Mouse (Mus musculus) testis, postnatal 14 days (tissue): ENCODE data around the gene Maml2.

Source experiments
- DNase-seq: peaks from one replicate; pipeline ENCODE4 v3.0.0; 2021; ENCODE audit warnings: low spot score

Maml2 gene

DNA sequence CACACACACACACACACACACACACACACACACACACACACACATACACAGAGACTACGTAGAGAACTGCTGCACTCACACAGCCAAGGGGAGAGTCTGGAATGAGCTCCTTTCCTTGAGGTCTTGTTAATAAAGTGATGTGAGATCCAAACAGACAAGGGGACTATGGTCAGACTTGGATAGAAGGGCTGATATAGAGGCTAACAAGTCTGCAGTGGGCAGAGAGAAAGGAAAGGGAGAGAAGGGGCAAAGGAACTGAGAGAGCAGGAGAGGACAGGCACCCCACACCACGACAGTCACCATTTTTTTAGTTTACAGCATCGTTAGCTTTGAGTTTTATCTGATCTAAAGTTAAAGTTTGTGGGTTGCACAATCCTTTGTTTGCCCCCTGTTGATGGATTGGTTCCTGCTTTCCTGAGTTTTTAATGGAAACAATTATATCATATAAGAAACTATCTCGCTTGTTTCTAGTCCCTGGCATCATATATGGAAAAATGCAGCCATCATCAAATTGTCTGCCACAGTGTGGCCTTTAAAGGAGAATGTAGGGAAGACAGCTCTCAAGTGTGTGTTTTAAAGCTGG lies 149.0 kb downstream of the Maml2 start, which contains the start of gene Gm17571:
TSS of gene Gm17571 (minus strand) at position 51 of the 583 bp plus-strand sequence.
- DNase-seq, result no peak

DNA sequence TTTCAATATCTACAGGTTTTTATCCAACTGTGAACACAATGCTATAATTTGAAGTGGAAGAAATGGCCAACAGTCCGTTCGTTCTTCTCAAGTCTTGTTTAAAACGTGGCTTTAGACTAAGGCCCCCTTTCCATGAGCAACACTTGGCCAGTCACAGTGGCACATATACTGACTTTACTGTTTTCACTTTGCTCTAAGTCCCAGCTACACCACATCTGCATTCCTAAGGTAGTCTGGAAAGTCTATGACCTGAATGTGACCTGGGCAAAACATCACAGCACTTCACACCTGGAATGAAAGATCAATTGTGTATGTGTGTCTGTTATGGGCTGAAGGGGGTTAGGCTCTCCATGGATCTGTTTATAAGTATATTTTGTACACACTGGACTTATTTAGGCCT lies 151.0 kb downstream of the Maml2 start:
- no peak for DNase-seq

DNA sequence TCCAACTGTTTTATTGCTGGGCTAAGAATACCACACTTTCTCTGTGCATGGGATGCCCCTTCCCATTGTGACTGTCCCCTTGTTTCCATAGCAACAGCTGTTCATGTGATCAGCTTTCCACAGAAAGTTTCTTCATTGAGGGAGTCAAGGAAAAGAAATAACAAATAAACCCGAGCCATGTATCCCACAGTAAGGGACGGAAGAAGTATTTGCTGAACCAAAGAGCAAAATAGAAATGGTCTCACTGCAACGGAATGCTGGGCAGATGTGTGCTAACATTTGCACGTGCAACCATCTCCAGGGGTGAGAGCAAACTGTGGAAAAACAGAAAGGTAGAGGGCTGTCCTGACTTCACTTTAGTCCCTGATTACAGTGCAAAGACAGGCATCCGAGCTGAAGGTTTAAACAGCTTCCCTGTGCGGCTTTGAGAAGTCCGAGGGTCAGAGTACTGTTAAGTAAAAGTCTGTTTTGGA lies 156.9 kb downstream of the Maml2 start:
- DNase-seq, result no peak

DNA sequence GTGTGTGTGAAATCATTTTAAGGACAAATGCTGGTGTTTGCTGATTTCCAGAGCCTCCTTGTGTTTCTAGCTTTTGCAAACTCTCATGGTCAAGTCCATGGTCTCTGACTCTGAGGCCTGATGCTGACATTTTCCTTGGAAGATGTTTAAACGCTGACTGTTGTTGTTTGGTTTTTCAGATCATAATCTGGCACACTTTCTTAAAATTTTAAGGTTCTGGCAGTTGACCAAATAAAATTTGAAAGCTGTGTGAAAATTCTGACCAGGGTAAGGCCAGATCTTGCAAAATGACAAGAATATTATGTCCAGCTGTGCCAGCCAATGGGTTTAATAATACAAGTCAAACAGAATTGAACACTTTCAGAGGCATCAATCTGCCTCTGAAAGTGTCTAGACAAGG lies 157.5 kb downstream of the Maml2 start:
- no peak for DNase-seq

DNA sequence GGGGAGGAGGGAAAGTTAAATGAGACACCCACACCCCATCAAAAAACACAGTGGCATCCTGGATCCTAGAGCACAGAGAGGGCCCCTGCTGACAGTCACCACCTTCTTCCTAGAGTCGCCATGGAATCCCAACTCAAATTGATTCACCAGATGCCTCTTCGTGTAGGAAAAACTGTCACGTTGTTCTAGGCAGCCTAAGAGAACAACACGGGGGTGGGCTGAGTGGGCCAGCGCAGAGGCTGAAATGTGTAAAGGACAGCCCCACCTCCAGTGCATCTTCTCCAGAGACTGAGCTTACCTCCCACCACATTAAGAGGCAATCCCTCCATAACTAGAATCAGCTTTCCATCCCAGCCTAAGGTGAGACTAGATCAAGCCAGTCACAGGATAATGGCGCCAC lies 160.0 kb downstream of the Maml2 start:
- DNase-seq, result no peak

DNA sequence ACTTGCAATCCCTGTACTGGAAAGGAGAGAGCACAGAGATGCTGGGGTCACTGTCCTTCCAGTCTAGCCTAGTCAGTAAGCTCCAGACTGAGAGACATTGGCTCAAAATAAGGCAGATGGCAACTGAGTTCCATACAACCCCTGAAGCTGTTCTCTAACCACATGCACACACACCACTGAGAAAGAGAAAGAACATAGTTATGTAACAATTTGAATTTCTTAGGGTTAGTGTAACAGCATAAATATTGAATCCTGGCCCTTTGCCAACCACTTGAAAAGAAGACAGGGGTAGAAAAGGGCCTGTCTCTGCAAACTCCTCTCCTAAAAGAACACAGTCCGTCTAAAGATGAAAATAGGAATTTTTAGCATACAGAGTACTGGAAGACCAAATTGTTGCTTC lies 161.6 kb downstream of the Maml2 start:
- no peak for DNase-seq

DNA sequence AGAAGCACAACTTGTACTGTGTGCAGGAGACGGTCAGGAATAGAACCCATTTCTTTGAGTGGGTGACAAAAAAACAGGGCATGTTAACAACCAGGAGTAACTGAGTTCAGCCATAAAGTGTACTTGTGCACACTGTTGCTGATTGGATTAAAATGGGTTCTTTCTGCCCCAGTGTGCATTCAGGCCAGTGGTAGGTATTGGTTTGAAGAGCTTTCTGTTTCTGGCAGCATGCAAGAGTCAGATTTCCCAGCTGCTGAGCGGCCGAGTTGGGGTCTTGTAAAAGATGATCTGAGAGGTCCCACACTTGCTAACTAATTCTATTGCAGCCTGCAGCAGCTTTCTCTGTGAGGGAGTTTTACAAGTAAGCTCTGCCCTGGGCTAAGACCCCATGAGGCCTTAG lies 162.3 kb downstream of the Maml2 start:
- no peak for DNase-seq

DNA sequence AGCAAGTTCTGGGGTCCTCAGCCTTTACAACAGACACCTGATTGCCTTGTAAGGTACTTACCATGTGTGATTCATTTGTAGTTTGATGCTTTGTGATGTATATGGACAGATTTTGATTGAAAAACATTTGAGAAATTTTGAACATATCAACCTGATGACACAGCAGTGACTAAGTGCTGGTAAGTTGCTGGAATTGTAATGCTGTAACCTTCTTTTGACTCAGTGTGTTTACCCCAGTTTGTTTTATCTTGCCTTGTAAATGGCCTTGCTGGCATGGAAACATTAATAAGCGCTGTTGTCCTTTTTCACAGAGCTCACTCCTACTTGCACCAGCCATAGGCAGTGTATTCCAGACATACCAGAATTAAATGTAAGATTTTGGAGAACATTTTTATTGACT lies 163.2 kb downstream of the Maml2 start:
- DNase-seq, result no peak

DNA sequence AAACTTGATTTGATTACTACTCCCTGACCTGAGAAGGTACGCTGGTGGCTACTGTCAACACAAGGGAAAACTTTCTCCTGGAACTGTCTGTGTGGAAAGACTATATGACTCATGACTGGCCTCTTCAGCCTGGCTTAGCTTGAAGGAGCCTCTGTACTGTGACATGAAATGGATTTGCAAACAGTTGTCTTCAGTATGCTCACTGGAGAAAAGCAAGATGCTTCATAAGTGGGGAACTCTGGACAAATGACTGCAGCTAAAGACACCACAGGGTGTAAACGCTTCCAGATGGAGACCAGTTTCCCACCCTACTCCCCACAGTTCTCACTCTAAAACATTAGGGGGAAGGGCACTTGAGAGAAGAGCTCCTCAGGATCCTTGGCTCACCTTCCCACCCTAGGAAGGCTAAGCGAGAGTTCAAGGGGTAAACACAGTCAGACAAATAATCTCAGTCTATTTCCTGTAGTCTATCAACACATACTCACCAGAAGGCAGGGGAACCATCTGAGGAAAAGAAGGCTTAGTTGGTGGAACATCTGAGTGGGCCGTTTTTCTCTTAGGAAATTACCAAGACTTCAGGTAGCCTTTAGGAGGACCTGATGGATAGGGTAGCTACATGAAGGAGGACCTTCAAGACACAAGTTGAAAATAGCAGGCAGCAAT lies 167.7 kb downstream of the Maml2 start:
- no peak for DNase-seq

DNA sequence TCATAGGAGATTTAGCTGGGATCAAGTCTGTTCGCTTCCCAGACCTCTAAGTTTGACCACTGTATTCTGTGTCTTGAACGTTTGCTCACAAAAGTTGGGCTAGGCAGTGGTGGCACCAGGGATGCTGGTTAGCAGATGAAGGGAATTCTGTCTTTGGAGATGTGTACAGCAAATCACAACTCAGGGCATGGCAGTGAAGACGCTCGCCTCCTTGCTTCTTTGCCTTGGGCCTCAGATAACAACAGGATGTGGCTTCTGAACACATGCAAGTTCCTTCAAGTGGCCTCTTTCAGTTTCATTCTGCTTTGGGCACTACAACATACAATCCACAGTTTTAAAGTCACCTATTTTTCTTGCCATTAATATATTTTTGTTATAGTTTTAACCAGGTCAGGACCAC lies 168.6 kb downstream of the Maml2 start:
- no peak for DNase-seq

DNA sequence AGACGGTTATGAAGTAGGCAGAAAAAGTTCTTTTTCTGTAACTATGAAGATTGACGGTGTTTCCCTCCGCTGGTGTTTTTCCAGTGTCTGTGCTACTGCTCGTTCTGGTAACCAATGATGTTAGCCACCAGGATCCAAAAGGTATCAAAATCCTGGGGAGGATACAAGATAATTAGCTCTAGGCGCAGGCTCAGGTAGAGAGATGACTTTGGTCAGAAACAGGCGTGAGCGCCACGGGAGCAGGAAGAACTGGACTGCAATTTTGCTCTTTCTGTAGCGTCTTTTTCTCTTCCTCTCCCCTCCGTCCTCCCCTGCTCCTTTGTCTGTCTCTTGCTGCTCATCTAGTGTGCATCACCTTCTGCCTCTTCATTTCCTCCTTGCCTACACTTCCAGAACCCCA lies 169.1 kb downstream of the Maml2 start:
- no peak for DNase-seq

DNA sequence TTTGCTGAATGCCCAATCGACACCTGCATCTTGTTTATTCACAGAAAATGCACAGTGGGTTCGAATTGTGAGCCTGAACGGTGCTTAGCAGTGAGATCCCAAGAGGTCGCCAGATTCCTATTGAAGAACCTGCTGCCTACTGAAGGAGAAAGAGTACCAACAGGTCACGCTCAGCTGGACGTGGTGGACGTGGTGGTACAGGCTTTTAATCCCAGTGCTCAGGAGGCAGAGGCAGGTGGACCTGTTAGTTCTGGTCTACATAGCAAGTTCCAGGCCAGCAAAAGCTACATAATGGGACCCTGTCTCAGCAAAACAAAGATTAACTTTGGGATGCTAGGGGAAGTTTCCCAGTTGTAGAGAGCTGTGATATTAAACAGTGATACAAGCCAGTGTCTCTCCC lies 170.0 kb downstream of the Maml2 start:
- DNase-seq, result no peak

DNA sequence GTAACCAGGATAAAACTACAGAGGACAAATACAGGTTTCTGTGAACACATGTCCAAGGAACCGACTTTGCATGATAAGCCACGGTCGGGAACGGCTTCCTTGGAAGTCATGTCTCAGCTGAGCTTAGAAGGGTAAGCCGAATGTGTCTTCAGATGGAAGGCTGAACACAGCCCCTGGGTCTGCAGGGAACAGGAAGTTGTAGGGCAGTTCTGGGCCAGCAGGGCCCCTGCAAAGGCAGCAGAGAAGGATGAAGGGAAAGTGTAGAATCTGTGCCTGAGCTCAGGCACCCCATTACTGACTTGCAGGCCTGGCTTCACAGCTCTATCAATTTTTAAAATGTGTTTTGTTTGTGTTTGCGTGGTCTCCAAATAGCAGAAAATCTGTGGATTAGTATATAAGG lies 171.0 kb downstream of the Maml2 start:
- no peak for DNase-seq

DNA sequence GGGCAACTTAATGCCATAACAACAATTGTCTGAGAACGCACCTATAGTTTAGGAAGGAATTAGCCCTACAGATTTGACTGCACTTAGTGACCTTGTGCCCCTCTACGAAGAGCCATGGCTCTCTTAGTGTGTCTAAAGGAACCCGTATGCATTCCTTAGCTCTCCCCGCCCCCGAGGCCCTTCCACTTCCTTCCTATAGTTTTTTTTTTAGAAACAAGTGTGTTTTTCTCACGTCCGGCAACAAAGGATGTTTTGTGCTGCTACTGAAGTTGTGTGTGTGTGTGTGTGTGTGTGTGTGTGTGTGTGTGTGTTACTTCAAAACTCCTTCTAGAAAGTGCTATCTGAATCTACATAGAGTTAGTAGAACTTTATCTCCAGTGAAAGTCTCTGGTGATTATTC lies 172.3 kb downstream of the Maml2 start:
- DNase-seq, result no peak

DNA sequence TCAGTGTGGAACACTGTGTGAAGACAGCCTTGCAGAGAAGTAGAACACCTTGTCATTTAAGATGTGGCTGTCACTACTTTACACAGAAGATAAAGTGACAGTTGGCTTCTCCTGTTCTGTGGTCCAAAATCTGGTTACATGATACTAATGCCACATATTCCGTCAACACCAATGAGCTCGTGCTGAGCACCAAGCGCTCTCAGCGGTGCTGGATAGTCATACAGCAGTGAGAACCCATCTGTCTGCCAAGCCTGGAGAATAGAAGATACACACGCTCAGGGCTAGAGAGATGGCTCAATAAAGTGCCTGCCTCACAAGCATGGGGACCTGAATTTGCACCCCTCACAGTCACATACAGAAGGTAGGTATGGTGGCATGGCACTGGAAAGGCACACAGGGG lies 177.2 kb downstream of the Maml2 start:
- no peak for DNase-seq

DNA sequence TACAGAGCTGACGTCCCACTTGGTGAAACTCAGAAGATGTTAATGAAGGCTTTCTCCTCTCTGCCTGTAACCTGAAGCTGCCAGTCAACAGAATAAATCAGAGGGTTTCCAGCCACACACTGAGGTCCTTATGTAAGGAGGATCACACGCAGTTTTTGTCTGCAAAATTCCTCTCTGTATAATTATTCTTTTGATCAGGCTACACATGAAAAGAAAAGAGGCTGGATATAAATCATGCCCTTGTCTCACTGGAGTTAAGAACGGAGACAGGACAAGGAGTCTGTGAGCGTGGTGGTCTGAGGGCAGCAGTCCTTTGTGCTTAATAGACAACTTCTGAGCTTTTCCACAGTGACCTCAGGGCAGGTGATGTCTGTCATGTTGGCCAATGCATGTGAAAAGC lies 181.5 kb downstream of the Maml2 start:
- no peak for DNase-seq

DNA sequence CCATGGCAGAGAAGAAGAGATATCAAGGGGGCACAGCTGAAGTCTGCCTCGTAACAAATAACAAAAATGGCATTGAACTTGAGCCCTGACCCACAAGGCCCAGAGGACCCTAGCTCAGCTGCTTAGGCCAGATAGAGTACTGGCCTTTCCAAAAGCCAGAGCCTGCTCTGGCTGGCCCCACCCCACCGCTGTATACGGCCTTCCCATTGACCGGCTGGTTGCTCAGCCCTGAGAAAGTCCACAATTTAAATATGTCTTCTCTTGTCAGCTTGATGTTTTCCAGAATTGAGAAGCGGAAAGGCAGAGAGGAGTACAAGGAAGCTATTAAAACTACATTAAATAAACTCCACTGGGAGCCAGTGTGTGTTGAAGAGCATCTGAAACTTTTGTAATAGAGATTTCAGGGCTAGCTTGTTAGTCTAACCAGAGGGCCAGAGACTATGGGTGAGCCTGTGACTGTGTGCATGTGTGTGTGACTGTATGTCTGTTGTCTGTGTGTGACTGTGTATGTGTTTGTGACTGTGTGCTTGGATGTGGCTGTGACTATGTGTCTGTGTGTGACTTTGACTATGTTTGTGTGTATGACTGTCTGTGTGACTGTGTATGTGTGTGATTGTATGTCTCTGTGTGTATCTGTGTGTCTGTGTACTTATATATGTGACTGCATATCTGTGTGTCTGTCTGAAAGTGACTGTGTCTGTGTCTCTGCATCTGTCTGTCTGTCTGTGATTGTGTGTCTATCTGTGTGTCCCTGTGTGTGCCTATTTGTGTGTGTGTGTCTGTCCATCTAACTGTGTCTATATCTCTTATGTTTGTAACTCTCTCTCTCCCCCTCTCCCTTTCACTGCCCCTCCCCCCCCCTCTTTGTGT lies 185.7 kb downstream of the Maml2 start:
- DNase-seq, result no peak

DNA sequence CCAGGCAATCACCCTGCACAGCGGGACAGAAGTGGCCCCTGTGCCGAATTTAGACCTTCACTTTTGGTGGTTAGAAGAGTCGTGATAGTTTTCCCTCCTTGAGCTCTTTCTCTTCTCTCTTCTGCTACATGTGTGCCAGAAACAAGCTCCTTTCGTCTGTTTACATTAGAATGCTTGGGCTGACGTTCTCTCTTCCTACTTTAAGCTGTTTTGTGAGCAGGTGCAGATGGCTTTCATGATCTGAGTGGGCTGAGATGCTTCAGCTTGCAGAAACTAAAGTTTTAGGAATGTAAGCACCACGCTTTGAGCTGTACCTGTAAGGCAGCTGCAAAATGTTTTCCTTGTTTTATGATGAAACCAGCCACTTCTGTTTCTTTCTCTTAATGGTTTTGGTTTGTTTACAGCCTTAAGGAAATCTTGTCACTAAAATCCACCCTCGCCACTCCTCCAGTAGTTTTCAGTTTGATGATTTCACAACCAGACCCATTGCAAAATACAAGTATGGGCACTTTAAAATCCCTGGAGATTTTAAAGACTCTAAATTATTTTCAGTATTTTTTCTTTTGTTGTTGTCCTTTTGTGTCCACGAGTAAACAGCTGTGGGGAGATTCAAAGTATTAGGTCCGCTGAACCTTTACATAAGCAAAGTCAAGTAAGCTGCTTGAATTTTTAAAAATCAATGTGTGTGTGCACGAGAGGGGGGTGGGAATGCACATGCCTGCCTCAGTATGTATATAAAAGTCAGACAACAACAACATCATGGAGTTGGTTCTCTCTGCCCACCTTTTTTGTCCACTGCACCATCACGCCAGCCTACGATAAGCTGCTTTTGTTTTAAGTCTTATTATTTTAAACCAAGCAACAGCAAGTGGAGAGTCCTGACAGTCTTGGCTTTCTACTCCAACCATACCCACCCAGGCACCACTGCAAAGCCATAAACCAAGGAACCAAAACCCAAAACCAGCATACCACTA lies 186.8 kb downstream of the Maml2 start:
- no peak for DNase-seq

DNA sequence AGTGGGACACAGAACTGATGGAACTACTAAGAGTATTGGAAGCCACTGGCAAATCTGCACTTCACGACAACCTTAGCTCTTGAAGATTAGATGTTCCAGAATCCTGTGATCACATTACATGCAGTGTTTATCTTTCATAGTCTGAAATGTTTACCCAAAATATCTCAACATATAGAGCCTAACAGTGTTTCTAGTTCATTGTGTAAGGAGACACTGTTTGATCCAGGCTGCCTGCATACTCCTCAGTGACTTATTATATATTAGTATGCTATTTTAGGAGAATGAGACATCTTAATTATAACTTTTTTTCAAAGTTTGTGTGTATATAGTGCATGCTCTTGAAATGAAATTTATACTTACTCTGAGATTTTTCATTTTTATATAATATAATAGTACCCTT lies 188.2 kb downstream of the Maml2 start:
- no peak for DNase-seq

DNA sequence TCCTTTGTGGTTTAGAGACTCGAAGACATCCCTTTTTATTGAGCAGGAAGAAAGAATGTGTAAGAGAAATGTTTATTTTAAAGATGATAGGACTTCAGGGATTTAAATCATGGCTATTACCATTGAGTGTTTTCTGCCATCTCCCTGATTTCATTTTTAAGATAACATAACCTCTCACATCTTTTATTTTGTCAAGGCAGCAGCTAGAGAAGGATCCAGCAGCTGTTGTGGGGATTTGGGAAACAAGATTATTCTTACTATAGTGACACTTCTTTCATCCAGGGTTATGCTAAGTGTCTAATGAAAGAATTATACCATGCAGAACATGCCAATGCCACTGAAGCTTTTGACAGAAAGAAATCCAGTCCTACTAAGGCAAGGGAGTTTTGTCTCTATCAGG lies 193.3 kb downstream of the Maml2 start:
- no peak for DNase-seq

DNA sequence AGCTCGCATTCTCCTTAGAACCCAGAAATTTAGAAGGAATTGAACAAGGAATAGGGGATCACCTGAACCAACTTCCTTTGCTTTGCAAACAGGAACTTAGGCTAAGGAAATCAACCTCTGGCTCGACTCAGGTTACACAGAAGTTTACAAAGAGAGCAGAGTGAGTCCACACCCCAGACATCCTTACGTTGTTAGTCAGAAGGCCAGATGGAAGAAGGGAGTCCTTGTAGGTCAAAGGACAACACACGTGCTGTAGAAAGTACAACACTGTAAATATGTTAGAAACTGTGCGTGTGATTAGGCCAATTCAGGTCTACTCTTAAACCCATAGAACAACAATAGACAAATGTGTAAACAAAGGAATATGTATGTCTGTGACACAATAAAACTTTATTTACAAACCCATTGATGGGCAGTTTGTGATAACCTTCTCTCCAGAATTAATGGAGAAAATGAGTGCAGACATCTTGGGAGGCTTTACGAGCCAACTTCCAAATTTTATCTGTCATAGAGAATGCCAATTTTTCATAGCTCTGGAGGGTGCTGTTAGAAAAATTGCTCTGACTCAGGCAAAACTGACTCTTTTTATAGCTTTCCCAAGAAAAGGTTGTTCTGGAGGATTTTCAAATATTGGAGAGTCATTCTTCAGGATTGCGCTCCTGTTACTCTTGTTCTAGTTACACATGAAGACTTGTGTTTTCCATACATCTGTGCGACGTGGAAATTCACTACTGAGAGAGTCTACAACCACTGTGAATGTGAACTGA lies 194.3 kb downstream of the Maml2 start:
- DNase-seq, result no peak
